Mouse (Mus musculus) myocyte (in vitro differentiated cells): Measurements from ENCODE around the gene Gramd2.

Source experiments
- MAX ChIP-seq: IDR thresholded peaks from one replicate; pipeline ENCODE4 v1.6.1; 2011; ENCODE audit warnings: low read depth, mild to moderate bottlenecking, control low read depth
- POLR2A ChIP-seq: IDR thresholded peaks from one replicate; pipeline ENCODE4 v1.6.1; 2011; ENCODE audit warnings: low read depth, mild to moderate bottlenecking, control low read depth, moderate library complexity; ENCODE audit not compliant: insufficient read length
- SRF ChIP-seq: IDR thresholded peaks from one replicate; pipeline ENCODE4 v1.6.1; 2011; ENCODE audit warnings: low read depth; ENCODE audit not compliant: control insufficient read depth, insufficient read length

DNA sequence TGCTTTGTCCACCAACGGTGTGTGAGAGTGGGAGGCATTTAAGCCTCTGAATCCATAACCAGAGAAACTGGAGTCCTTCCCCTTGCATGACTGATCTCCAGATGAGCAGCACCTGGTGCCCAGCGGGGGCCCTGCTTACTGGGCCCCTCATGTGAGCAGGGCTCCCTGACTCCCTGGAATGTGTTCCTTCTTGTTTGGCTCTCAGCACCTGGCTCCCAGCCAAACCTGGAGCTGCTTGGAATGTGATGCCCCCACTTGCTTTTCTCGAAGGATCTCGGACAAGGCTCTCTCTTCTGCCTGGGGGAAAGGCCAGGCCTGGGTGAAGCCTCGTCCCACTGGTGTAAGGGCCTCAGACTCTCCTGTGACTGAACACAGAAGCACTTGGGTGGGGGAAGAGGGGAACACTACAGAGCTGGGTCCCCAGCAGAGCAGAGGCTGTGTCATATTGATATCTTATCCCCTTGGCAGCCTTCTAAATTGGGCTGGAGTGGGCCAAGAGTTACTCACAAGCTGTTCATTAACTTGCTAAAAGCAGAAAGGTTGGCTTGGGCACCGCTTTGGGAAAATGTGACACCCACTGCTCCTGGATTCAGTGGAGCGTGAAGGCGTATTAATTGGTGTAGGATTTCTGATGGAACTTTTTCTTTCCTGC lies 44.0 kb downstream of the Gramd2 start:
- TF ChIP-seq POLR2A: no peak
- no peak for TF ChIP-seq SRF
- no peak for TF ChIP-seq MAX
